Mouse (Mus musculus) spleen, postnatal 36 days (tissue): Measurements from ENCODE around the gene Slc10a7.
A peak's percentile ranks its signal among the peaks of the same experiment; 100 is the strongest.
"Not testable (repeated sequence)": the region's sequence is repeated elsewhere in the genome, so short reads cannot be mapped to it uniquely, and the experiment has no call there.

Source experiments
- DNase-seq, 2 experiments: peaks; one replicate each; pipeline ENCODE4 v3.0.0; 2022; ENCODE audit warnings: low spot score in 2 of 2, mixed read lengths in 1 of 2

The Slc10a7 gene

DNA sequence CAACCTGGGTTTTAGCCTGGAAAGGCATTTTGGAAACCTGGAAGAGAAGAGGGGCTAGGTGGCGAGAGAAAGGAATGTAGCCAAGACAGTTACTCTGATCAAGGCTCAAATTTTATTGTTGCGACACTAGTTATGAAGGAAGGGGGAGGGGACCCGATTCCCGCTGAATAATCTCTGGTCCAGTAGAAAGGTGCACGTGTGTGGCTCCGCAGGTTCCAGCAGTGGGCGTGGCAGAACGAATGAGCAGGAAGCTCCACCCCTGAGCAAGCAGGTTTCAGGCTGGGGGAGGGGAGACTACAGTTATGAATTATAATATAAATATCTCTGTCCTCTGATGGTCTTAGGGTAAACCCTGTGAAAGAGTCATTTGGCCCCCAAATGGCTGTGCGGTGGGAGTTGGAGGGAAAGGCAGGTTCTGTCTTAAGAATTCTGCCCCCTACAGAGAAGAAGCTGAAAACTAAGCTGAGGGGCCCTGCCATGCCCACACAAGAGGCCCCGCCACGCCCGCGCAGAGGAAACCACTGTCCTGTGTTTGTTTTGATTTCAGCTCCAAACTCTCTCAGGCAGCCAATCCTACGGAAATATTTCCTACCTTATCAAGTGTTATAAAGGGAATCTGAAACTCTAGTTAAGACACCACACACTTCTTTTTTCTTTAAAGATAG lies 36.1 kb downstream of the Slc10a7 start:
- not testable (repeated sequence) for DNase-seq

DNA sequence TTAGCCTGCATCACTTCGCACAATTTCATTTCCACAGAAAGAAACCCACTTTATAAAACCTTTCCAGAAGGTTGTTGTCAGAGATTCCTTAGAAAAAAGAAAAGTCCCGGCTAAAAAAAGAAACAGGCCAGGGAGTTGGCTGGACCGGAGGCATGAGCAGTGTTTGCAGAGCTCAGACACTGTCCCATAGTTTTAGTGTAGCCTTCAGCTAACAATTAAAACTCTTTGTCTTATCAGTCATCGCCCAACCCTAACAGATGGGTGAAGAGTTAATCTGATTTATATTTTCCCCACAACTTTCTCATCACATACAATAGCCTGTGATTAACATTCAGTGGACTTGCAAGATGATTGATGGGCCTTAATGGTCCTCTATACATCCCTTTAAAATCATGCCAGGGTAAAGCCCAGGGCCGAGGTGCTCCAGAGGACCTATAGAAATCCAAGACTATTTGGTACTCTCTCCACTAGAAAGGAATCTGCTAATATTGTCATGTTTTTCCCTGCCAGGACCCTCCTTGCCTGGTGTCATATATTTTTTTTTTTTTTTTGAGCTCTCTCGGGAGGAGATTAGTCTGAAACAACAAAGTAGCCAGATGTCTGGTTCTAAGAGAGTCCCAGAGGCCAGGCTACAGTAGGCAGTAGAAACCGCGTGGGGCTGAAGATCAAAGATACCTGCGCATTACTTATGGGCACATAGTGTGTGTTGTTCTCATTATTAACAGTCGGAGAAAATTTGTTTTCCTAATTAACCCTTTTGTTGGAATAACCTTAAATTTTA lies 41.0 kb downstream of the Slc10a7 start:
- no peak for DNase-seq

GRCm38 (mm10) chr8:78550752-78551134 lies 41.6 kb downstream of the Slc10a7 start:
- no peak for DNase-seq

DNA sequence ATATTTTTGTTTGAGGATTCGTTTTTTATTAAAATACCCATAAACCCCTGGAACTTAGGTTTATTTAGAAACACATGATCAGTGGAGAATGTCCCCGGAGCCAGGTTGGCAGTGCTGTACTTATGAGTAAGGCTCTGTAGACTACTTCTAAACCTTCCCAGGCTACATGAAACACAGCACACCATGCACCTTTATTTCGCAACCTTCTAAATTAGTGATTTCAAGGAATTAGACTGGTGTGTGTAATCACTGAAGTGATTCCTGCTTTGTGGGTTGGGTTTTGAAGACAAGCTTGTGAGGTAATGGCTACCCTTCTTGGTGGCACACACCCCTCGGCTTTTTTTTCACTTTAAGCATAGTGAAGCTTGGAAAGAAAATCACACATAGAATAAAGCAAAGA lies 46.7 kb downstream of the Slc10a7 start:
- no peak for DNase-seq

- DNase-seq = no peak
Observed at GRCm38 (mm10) chr8:78556773-78557434, 47.8 kb downstream of the Slc10a7 start.

GRCm38 (mm10) chr8:78561620-78562019 lies 52.5 kb downstream of the Slc10a7 start:
- DNase-seq = no peak

DNA sequence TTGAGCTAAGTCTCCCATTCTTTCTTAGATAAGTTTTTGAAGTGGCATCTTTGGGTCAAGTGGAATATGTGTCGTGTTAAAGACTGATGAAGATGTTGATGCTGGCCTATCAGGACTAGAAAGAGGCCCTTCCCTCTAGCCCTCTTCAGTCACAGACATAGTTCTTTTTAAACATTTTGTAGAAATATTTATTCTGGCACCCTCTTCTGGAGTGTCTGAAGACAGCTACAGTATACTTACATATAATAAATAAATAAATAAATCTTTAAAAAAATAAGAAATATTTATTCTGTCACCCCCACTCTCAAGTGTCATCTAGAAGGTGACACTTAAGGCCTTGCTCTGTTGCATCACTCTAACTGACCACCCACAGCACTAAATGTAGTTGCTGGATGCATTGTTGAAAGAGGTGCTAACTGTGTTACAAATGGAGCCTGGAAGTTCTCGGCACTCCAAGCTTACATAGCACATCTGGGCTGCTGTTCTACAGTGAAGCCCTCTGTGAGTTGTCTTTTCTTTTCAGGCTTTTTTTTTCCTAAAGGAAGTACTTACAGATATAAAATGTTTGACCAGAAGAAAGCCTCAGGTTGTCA lies 54.4 kb downstream of the Slc10a7 start:
- DNase-seq = no peak

GRCm38 (mm10) chr8:78564200-78564599 lies 55.1 kb downstream of the Slc10a7 start:
- no peak for DNase-seq

- no peak for DNase-seq
Observed at GRCm38 (mm10) chr8:78568196-78568595, 59.0 kb downstream of the Slc10a7 start.

DNA sequence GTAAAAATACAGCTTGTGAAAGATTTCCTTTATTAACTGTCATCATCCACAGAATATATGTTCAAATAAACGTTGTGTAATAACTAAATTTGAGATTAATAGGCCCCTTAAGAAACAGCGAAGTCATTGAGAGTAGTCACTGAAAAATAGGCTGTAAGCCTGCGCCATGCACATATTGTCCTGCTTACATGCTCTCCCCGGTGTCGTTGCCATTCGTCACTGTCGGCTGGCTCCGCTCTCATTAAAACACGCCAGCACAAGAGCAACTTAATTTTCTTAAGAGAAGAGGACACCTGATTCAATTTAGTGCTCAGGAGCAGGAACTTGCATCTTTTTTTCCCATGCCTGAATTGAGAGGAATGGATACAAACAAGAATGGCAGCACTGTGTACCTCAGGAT lies 62.4 kb downstream of the Slc10a7 start:
- no peak for DNase-seq

DNA sequence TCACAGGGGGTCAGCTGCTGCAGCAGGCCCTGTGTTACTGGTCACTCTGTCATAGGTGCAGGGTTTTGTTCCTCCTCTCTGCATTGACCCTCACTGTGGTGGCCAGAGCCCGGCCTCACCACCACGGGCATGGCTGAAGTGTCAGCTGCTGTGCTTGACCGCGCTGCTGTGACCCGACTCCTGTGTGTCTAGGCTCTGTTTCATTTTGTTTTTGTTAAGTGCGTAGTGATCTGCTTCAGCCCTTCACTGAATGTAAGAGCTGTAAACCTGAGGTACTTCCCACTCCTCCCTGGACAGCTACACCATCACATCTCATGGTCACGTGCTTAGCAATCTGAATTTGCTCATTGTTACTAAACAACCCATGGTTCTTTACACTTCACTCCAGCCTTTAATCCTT lies 65.1 kb downstream of the Slc10a7 start:
- no peak for DNase-seq

DNA sequence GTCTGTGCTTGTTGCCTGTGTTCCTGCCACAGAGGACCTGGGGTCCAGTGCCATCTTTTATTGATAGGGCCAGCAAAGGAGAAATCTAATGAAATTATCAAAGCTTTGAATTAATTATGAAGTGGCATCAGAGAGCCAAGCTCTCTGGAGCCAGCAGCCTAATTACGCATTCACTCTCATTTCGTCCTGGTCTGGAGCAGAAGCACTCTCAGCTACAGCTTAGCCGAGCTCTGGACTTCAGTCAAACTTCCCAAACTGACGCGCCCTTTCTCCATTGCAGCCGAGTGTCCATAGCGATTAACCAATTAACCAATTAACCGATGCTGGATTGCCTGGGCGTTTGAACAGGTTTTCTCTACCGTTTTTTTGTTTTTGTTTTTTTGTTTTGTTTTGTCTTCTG lies 68.4 kb downstream of the Slc10a7 start:
- DNase-seq = no peak

- no peak for DNase-seq
Observed at GRCm38 (mm10) chr8:78578036-78578435, 68.9 kb downstream of the Slc10a7 start.

GRCm38 (mm10) chr8:78584011-78584776 lies 75.0 kb downstream of the Slc10a7 start:
- DNase-seq = no peak

- no peak for DNase-seq
Observed at GRCm38 (mm10) chr8:78584863-78585262, 75.7 kb downstream of the Slc10a7 start.

GRCm38 (mm10) chr8:78595481-78595908 lies 86.3 kb downstream of the Slc10a7 start:
- DNase-seq = no peak

DNA sequence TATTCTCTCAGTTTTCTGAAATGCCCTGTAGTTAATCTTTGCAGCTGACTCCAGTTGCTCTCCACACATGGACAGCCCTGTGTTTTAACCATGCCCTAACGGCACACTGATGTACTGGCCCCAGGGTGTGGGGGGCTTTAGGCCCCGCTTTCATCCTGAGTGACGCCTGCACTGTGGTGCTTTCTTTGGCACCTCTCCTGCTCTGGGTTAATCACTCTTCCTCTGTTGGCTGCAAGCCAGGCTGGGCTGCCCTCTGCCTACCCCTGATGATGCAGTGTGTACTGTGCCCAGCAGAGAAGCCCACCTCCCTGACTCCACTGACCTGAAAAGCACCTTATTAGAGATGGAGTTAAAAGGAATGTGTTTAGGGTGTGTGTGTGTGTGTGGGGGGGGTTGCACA lies 89.1 kb downstream of the Slc10a7 start:
- DNase-seq = no peak

- no peak for DNase-seq
Observed at GRCm38 (mm10) chr8:78603084-78603483, 93.9 kb downstream of the Slc10a7 start.

- DNase-seq = no peak
Observed at GRCm38 (mm10) chr8:78604426-78604825, 95.3 kb downstream of the Slc10a7 start.

- no peak for DNase-seq
Observed at GRCm38 (mm10) chr8:78609301-78609700, 100.2 kb downstream of the Slc10a7 start.

GRCm38 (mm10) chr8:78611019-78611418 lies 101.9 kb downstream of the Slc10a7 start:
- no peak for DNase-seq

DNA sequence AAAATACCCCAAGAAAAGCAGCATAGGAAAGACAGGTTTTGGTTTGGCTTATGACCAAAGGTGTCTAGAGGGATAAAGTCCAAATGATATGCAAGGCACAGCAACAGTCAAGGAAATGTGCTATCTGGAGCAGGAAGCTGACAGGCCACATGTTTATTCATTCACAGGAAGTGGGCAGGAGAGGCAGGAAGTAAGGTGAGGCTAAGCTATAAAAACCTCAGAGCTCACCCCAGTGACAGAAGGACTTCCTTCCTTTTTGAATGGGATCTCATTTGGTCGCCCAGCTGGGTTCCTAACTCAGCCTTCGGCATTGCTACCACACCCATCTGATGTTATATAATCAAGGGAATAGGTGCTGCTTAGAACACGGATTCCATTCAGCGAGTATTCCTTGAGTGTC lies 113.2 kb downstream of the Slc10a7 start:
- DNase-seq = peak; percentile 46 to 54
